Mouse (Mus musculus) stomach, embryonic 15.5 days (tissue): Measurements from ENCODE around the gene Efna3. TPM values are rescaled to one million over a fixed set of nuclear protein-coding genes. Genes with fewer than 3 reads are reported as not detected.

Source experiments
- ATAC-seq: fragments of 200-750 bp; cut with Nextera tagmentation; 2 replicates; pipeline ENCODE4 v1.8.0; 2017; ENCODE audit warnings: low read depth, moderate number of reproducible peaks, moderate TSS enrichment; ENCODE audit not compliant: insufficient read depth, low FRiP score
- H3K27ac ChIP-seq: fragments of 300-500 bp; sonication (generic); 2 replicates; pipeline ENCODE4 v1.5.1; 2015; ENCODE audit warnings: mild to moderate bottlenecking, inconsistent platforms
- H3K27me3 ChIP-seq: fragments of 300-500 bp; sonication (generic); replicated peaks from 2 replicates; pipeline ENCODE4 v1.6.1; 2015; ENCODE audit warnings: inconsistent platforms
- H3K36me3 ChIP-seq: fragments of 300-500 bp; sonication (generic); 2 replicates; pipeline ENCODE4 v1.6.1; 2015; ENCODE audit warnings: inconsistent platforms
- H3K4me1 ChIP-seq: fragments of 300-500 bp; sonication (generic); 2 replicates; pipeline ENCODE4 v1.6.1; 2015; ENCODE audit warnings: inconsistent platforms
- H3K4me2 ChIP-seq: fragments of 300-500 bp; sonication (generic); 2 replicates; pipeline ENCODE4 v1.6.1; 2015; ENCODE audit warnings: mild to moderate bottlenecking, inconsistent platforms
- H3K4me3 ChIP-seq: fragments of 300-500 bp; sonication (generic); replicated peaks from 2 replicates; pipeline ENCODE4 v1.5.1; 2015; ENCODE audit warnings: inconsistent platforms
- H3K9ac ChIP-seq: fragments of 300-500 bp; sonication (generic); 2 replicates; pipeline ENCODE4 v1.6.1; 2015; ENCODE audit warnings: inconsistent platforms
- H3K9me3 ChIP-seq: fragments of 300-500 bp; sonication (generic); 2 replicates; pipeline ENCODE4 v1.6.1; 2016; ENCODE audit warnings: inconsistent platforms
- WGBS: fragments of 180-500 bp; shearing (Covaris S2); methylation state at CpG from one replicate; pipeline ENCODE4 v1.1.7; 2015; 5-methylcytosine and 5-hydroxymethylcytosine counted together
- polyA plus RNA-seq: library from polyadenylated mRNA; unstranded; fragments of >200 nt; fragmentation: Nextera tagmentation; extraction: Ambion mirVana; gene quantifications from 2 replicates; pipeline ENCODE4 v1.2.1, GENCODE M21; 2015

Gene Efna3
- polyA plus RNA-seq, 1 experiment from 2014 or later: 9.5 TPM

GRCm38 (mm10) chr3:89279153-89279890 lies 43.4 kb downstream of the Efna3 start:
- Histone ChIP-seq H3K27ac (peak overlapping the region; percentile 90), H3K27me3 (no peaks in the 10 kb centered on the region), H3K4me1 (peaks cover 42% of the 10 kb centered on the region), H3K4me2 (peak overlapping the region; percentile 96), H3K9me3 (no peaks in the 10 kb centered on the region), H3K9ac (peak overlapping the region; percentile 73), H3K4me3 (peak overlapping the region; percentile 64), H3K36me3 (peaks cover 7% of the 10 kb centered on the region; the same call in 1 of the 2 replicates)
- under 1% methylated on average over 35 of the region's 35 CpGs for WGBS
- ATAC-seq: peak; percentile 69

- peaks cover 7% of the 10 kb centered on the region; the same call in 1 of the 2 replicates for H3K36me3 ChIP-seq
- no peaks in the 10 kb centered on the region for H3K27me3 ChIP-seq
- peak overlapping the region; percentile 73; the same call in 1 of the 2 replicates for H3K9ac ChIP-seq
- no peak for ATAC-seq
- H3K27ac ChIP-seq: peak overlapping the region; percentile 90
- no peaks in the 10 kb centered on the region for H3K9me3 ChIP-seq
- peaks cover 42% of the 10 kb centered on the region for H3K4me1 ChIP-seq
- peak overlapping the region; percentile 64 for H3K4me3 ChIP-seq
- peak overlapping the region; percentile 96 for H3K4me2 ChIP-seq
- WGBS: 15% methylated on average over 8 of the region's 8 CpGs
Observed at GRCm38 (mm10) chr3:89278643-89279042, 44.1 kb downstream of the Efna3 start.

- Histone ChIP-seq H3K9me3 (no peaks in the 10 kb centered on the region), H3K4me2 (peak overlapping the region; percentile 96), H3K4me1 (peaks cover 42% of the 10 kb centered on the region), H3K4me3 (peak overlapping the region; percentile 64), H3K27ac (peak overlapping the region; percentile 90), H3K27me3 (no peaks in the 10 kb centered on the region), H3K9ac (peak overlapping the region; percentile 73; the same call in 1 of the 2 replicates), H3K36me3 (peaks cover 7% of the 10 kb centered on the region; the same call in 1 of the 2 replicates)
- WGBS: 36% methylated on average over 7 of the region's 7 CpGs
- peak; percentile 11; the same call in 1 of the 2 replicates for ATAC-seq
Observed at GRCm38 (mm10) chr3:89278107-89278506, 44.7 kb downstream of the Efna3 start.

GRCm38 (mm10) chr3:89277281-89278021 lies 45.3 kb downstream of the Efna3 start:
- ATAC-seq: 0 out of 2 replicates have a peak, but pooled peaks have one; percentile 1
- H3K27ac ChIP-seq: peak overlapping the region; percentile 90
- peaks cover 10% of the 10 kb centered on the region; the same call in 1 of the 2 replicates for H3K36me3 ChIP-seq
- peaks cover 42% of the 10 kb centered on the region for H3K4me1 ChIP-seq
- peak overlapping the region; percentile 73; the same call in 1 of the 2 replicates for H3K9ac ChIP-seq
- no peaks in the 10 kb centered on the region for H3K27me3 ChIP-seq
- H3K4me2 ChIP-seq: peak overlapping the region; percentile 96
- peak overlapping the region; percentile 64 for H3K4me3 ChIP-seq
- H3K9me3 ChIP-seq: no peaks in the 10 kb centered on the region
- WGBS: 25% methylated on average over 14 of the region's 14 CpGs

GRCm38 (mm10) chr3:89276061-89276460 lies 46.7 kb downstream of the Efna3 start:
- peaks cover 15% of the 10 kb centered on the region; the same call in 1 of the 2 replicates for H3K36me3 ChIP-seq
- H3K4me3 ChIP-seq: no peak overlapping the region
- no peaks in the 10 kb centered on the region for H3K27me3 ChIP-seq
- no peak overlapping the region for H3K9ac ChIP-seq
- no peak for ATAC-seq
- no peaks in the 10 kb centered on the region for H3K9me3 ChIP-seq
- no peak overlapping the region for H3K27ac ChIP-seq
- WGBS: 91% methylated on average over 13 of the region's 13 CpGs
- H3K4me2 ChIP-seq: no peak overlapping the region
- H3K4me1 ChIP-seq: peaks cover 34% of the 10 kb centered on the region

GRCm38 (mm10) chr3:89271760-89272159 lies 51.0 kb downstream of the Efna3 start:
- ATAC-seq: no peak
- no peak overlapping the region for H3K4me3 ChIP-seq
- peaks cover 15% of the 10 kb centered on the region; the same call in 1 of the 2 replicates for H3K36me3 ChIP-seq
- no peaks in the 10 kb centered on the region for H3K9me3 ChIP-seq
- WGBS: 65% methylated on average over 6 of the region's 6 CpGs
- peaks cover 27% of the 10 kb centered on the region for H3K4me1 ChIP-seq
- H3K9ac ChIP-seq: no peak overlapping the region
- 0 out of 2 replicates have a peak overlapping the region, but pooled peaks have one; percentile 4 for H3K27ac ChIP-seq
- H3K4me2 ChIP-seq: no peak overlapping the region
- H3K27me3 ChIP-seq: no peaks in the 10 kb centered on the region

- 61% methylated on average over 6 of the region's 6 CpGs for WGBS
- H3K27me3 ChIP-seq: no peaks in the 10 kb centered on the region
- H3K4me2 ChIP-seq: peak overlapping the region; percentile 72
- H3K27ac ChIP-seq: peak overlapping the region; percentile 90
- H3K4me3 ChIP-seq: peak overlapping the region; percentile 61; the same call in 1 of the 2 replicates
- H3K36me3 ChIP-seq: peaks cover 15% of the 10 kb centered on the region; the same call in 1 of the 2 replicates
- peaks cover 31% of the 10 kb centered on the region for H3K4me1 ChIP-seq
- no peaks in the 10 kb centered on the region for H3K9me3 ChIP-seq
- H3K9ac ChIP-seq: no peak overlapping the region
- ATAC-seq: no peak
Observed at GRCm38 (mm10) chr3:89270891-89271290, 51.9 kb downstream of the Efna3 start.

- ATAC-seq: peak; percentile 41; the same call in 1 of the 2 replicates
Observed at GRCm38 (mm10) chr3:89270051-89270755, 52.6 kb downstream of the Efna3 start, which contains the start of gene Slc50a1. Gene Slc50a1 (minus strand): TSS chr3:89270570.

GRCm38 (mm10) chr3:89268916-89269315 lies 53.8 kb downstream of the Efna3 start:
- 74% methylated on average over 8 of the region's 8 CpGs for WGBS
- no peak for ATAC-seq
- H3K4me2 ChIP-seq: peak overlapping the region; percentile 72
- 0 out of 2 replicates have a peak overlapping the region, but pooled peaks have one; percentile 8 for H3K4me3 ChIP-seq
- peaks cover 9% of the 10 kb centered on the region; the same call in 1 of the 2 replicates for H3K36me3 ChIP-seq
- no peaks in the 10 kb centered on the region for H3K9me3 ChIP-seq
- H3K27me3 ChIP-seq: no peaks in the 10 kb centered on the region
- peaks cover 32% of the 10 kb centered on the region for H3K4me1 ChIP-seq
- H3K9ac ChIP-seq: no peak overlapping the region
- H3K27ac ChIP-seq: 0 out of 2 replicates have a peak overlapping the region, but pooled peaks have one; percentile 40

More at GRCm38 (mm10) chr3:89270051-89270755, 52.6 kb downstream of the Efna3 start, which contains the start of gene Slc50a1:
- Histone ChIP-seq H3K9me3 (no peaks in the 10 kb centered on the region), H3K4me3 (peak within 1 kb of the TSS; percentile 61), H3K9ac (peak within 1 kb of the TSS; percentile 59), H3K36me3 (peaks cover 13% of the 10 kb centered on the region; the same call in 1 of the 2 replicates), H3K27me3 (no peaks in the 10 kb centered on the region), H3K4me1 (peaks cover 32% of the 10 kb centered on the region), H3K27ac (peak within 1 kb of the TSS; percentile 90), H3K4me2 (peak within 1 kb of the TSS; percentile 72)
- 2% methylated on average over 39 of the region's 39 CpGs for WGBS

- Histone ChIP-seq H3K4me2 (peak overlapping the region; percentile 91), H3K9ac (peak overlapping the region; percentile 95), H3K36me3 (no peaks in the 10 kb centered on the region), H3K4me1 (peaks cover 32% of the 10 kb centered on the region), H3K4me3 (peak overlapping the region; percentile 83), H3K27me3 (no peaks in the 10 kb centered on the region), H3K9me3 (no peaks in the 10 kb centered on the region), H3K27ac (peak overlapping the region; percentile 81)
- WGBS: under 1% methylated on average over 20 of the region's 20 CpGs
- peak; percentile 86 for ATAC-seq
Observed at GRCm38 (mm10) chr3:89266439-89266893, 56.3 kb downstream of the Efna3 start.
